Mouse (Mus musculus): ENCODE measurements at regions not wholly inside any gene's neighbourhood (a gene's known extent, or its start where the extent isn't known, plus 50 kb on each side); places are given as distances from the start of the nearest gene placed in this dataset.

GRCm38 (mm10) chr8:115473974-115474373 lies 233.6 kb downstream of the Maf start:
- no peak overlapping the region for H3K27ac ChIP-seq (ENCODE audit: insufficient read depth, low read length)
- WGBS = 91% methylated on average over 8 of the region's 8 CpGs
- DNase-seq = no peak
- no peak overlapping the region for H3K4me3 ChIP-seq (replicated peaks; ENCODE audit: insufficient read depth, low read depth, low read length)
- no peaks in the 10 kb centered on the region for H3K27me3 ChIP-seq (ENCODE audit: control insufficient read depth, insufficient read depth, low read length)
- TF ChIP-seq POLR2A (IDR thresholded peaks at IDR 0.05; ENCODE audit: borderline replicate concordance, insufficient read depth, low read length) (no peak), CTCF (IDR thresholded peaks at IDR 0.05; ENCODE audit: borderline replicate concordance, insufficient read depth, low read depth, low read length) (no peak)
- H3K4me1 ChIP-seq (ENCODE audit: control insufficient read depth, insufficient read depth, low read length) = peaks cover 18% of the 10 kb centered on the region; the same call in 1 of the 2 replicates

- Histone ChIP-seq H3K4me1 (ENCODE audit: control insufficient read depth, insufficient read depth, low read length) (no peaks in the 10 kb centered on the region), H3K27me3 (ENCODE audit: control insufficient read depth, insufficient read depth, low read length) (no peaks in the 10 kb centered on the region), H3K4me3 (replicated peaks; ENCODE audit: insufficient read depth, low read depth, low read length) (no peak overlapping the region), H3K27ac (ENCODE audit: insufficient read depth, low read length) (no peak overlapping the region)
- peak in 1 of 2 experiments; percentile 32 for DNase-seq
- TF ChIP-seq CTCF (IDR thresholded peaks at IDR 0.05; ENCODE audit: borderline replicate concordance, insufficient read depth, low read depth, low read length) = no peak
- no peak for TF ChIP-seq POLR2A (IDR thresholded peaks at IDR 0.05; ENCODE audit: borderline replicate concordance, insufficient read depth, low read length)
- WGBS = 17% methylated on average over 9 of the region's 9 CpGs
Measured at GRCm38 (mm10) chr8:115466553-115466952, 241.0 kb downstream of the Maf start.

DNA sequence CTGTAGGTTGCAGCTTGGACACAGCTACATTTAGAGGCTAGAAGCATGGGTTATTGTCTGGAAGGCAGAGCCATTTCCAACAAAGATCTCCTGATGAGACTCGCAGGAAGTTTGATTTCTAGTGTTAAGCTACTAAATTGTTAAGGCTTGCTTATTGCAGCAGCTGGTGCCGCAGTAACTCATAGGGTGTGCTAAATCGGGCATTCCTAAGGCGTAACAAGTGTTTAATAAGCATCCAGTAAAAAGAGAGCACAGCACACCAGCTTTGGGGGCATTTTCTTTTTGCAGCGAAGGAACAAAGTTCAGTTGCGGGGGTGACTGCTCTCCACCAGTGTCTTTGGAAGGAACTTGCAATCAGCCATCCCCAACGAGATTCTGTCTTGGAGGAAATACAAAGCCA lies 241.5 kb downstream of the Maf start:
- no peaks in the 10 kb centered on the region for H3K27me3 ChIP-seq (ENCODE audit: control insufficient read depth, insufficient read depth, low read length)
- 52% methylated on average over 7 of the region's 7 CpGs for WGBS
- no peak for DNase-seq
- TF ChIP-seq CTCF (IDR thresholded peaks at IDR 0.05; ENCODE audit: borderline replicate concordance, insufficient read depth, low read depth, low read length) = no peak
- no peak for TF ChIP-seq POLR2A (IDR thresholded peaks at IDR 0.05; ENCODE audit: borderline replicate concordance, insufficient read depth, low read length)
- no peaks in the 10 kb centered on the region for H3K4me1 ChIP-seq (ENCODE audit: control insufficient read depth, insufficient read depth, low read length)
- no peak overlapping the region for H3K4me3 ChIP-seq (replicated peaks; ENCODE audit: insufficient read depth, low read depth, low read length)
- H3K27ac ChIP-seq (ENCODE audit: insufficient read depth, low read length) = no peak overlapping the region

- no peak for DNase-seq
- no peak overlapping the region for H3K4me3 ChIP-seq (replicated peaks; ENCODE audit: insufficient read depth, low read depth, low read length)
- H3K4me1 ChIP-seq (ENCODE audit: control insufficient read depth, insufficient read depth, low read length) = no peaks in the 10 kb centered on the region
- H3K27ac ChIP-seq (ENCODE audit: insufficient read depth, low read length) = no peak overlapping the region
- TF ChIP-seq POLR2A (IDR thresholded peaks at IDR 0.05; ENCODE audit: borderline replicate concordance, insufficient read depth, low read length) = no peak
- TF ChIP-seq CTCF (IDR thresholded peaks at IDR 0.05; ENCODE audit: borderline replicate concordance, insufficient read depth, low read depth, low read length) = no peak
- 79% methylated on average over 6 of the region's 6 CpGs for WGBS
- H3K27me3 ChIP-seq (ENCODE audit: control insufficient read depth, insufficient read depth, low read length) = no peaks in the 10 kb centered on the region
Measured at GRCm38 (mm10) chr8:115462657-115463056, 244.9 kb downstream of the Maf start.

- 81% methylated on average over 3 of the region's 3 CpGs for WGBS
Measured at GRCm38 (mm10) chr8:115458119-115458518, 249.5 kb downstream of the Maf start.

DNA sequence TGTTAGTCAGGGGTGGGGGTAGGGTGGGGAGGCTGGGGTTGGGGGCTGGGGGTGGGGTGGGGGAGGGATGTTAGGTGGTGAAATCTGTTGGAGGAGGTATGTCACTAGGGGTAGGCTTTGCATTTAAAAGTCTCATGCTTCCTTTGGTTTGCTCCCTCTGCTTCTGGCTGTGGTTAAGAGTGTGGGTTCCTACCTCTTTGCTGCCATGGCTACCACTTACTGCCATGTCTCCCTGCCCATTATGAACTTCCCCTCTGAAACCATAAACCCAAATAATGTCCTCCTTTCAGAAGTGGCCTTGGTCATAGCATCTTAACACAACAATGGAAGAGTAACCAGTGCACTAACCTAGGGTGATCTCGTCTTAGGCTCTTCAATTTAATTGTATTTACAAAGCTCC lies 256.8 kb downstream of the Maf start:
- Histone ChIP-seq H3K27ac (ENCODE audit: insufficient read depth, low read length) (no peak overlapping the region), H3K4me1 (ENCODE audit: control insufficient read depth, insufficient read depth, low read length) (peaks cover 14% of the 10 kb centered on the region), H3K4me3 (replicated peaks; ENCODE audit: insufficient read depth, low read depth, low read length) (no peak overlapping the region), H3K27me3 (ENCODE audit: control insufficient read depth, insufficient read depth, low read length) (no peaks in the 10 kb centered on the region)
- 88% methylated on average over 1 of the region's 1 CpGs for WGBS
- DNase-seq = no peak
- TF ChIP-seq CTCF (IDR thresholded peaks at IDR 0.05; ENCODE audit: borderline replicate concordance, insufficient read depth, low read depth, low read length) (no peak), POLR2A (IDR thresholded peaks at IDR 0.05; ENCODE audit: borderline replicate concordance, insufficient read depth, low read length) (no peak)

More at GRCm38 (mm10) chr8:115458119-115458518, 249.5 kb downstream of the Maf start:
- DNase-seq = no peak
- Histone ChIP-seq H3K4me3 (replicated peaks; ENCODE audit: insufficient read depth, low read depth, low read length) (no peak overlapping the region), H3K4me1 (ENCODE audit: control insufficient read depth, insufficient read depth, low read length) (no peaks in the 10 kb centered on the region), H3K27ac (ENCODE audit: insufficient read depth, low read length) (no peak overlapping the region), H3K27me3 (ENCODE audit: control insufficient read depth, insufficient read depth, low read length) (no peaks in the 10 kb centered on the region)
- TF ChIP-seq POLR2A (IDR thresholded peaks at IDR 0.05; ENCODE audit: borderline replicate concordance, insufficient read depth, low read length) = no peak
- TF ChIP-seq CTCF (IDR thresholded peaks at IDR 0.05; ENCODE audit: borderline replicate concordance, insufficient read depth, low read depth, low read length) = no peak

DNA sequence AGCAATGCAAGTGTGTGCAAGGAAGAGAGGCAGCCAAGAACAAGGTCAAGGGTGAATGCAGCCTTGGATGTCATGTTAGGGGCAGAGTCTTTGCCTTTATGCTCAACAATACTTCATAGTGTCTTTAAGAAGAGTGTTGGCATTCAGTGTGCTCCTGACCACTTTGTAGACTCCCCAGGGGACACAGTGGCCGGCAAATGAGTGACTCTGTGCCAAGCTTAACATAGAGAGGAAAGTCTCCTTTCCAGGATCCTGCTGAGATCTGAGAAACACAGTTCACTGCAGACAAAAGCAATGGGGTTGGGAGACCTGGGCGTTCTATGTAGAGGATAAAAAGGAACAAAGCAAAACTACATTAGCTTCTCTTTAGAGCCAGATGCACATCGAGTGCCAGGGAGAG lies 259.2 kb downstream of the Maf start:
- 6% methylated on average over 3 of the region's 3 CpGs for WGBS
- DNase-seq = peak in 1 of 2 experiments; percentile 58

DNA sequence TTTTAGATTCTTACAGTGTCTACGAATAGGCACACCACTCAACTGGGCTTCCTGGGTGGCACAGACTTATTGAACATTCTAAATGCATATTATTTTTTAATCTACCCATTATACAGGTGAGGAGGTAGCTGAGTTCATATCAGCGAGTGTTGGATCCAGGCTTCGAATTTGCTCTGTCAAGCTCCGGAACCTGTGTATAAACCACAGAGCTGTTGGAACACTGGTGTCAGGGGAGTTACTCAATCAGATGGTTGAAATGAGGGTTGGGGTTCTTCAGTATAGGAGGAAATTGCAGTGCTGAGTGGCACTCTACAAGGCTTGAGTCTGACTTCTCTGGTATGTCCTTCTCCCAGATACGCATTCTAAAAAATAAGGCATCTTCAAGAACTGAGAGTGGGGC lies 263.1 kb downstream of the Maf start:
- DNase-seq = no peak
- WGBS = 96% methylated on average over 5 of the region's 5 CpGs
- Histone ChIP-seq H3K4me1 (ENCODE audit: control insufficient read depth, insufficient read depth, low read length) (peaks cover 23% of the 10 kb centered on the region), H3K27me3 (ENCODE audit: control insufficient read depth, insufficient read depth, low read length) (no peaks in the 10 kb centered on the region), H3K27ac (ENCODE audit: insufficient read depth, low read length) (no peak overlapping the region), H3K4me3 (replicated peaks; ENCODE audit: insufficient read depth, low read depth, low read length) (no peak overlapping the region)
- TF ChIP-seq POLR2A (IDR thresholded peaks at IDR 0.05; ENCODE audit: borderline replicate concordance, insufficient read depth, low read length) (no peak), CTCF (IDR thresholded peaks at IDR 0.05; ENCODE audit: borderline replicate concordance, insufficient read depth, low read depth, low read length) (no peak)

More for the DNA sequence above, 259.2 kb downstream of the Maf start:
- Histone ChIP-seq H3K27ac (ENCODE audit: insufficient read depth, low read length) (no peak overlapping the region), H3K27me3 (ENCODE audit: control insufficient read depth, insufficient read depth, low read length) (no peaks in the 10 kb centered on the region), H3K4me1 (ENCODE audit: control insufficient read depth, insufficient read depth, low read length) (peaks cover 14% of the 10 kb centered on the region), H3K4me3 (replicated peaks; ENCODE audit: insufficient read depth, low read depth, low read length) (no peak overlapping the region)
- TF ChIP-seq CTCF (IDR thresholded peaks at IDR 0.05; ENCODE audit: borderline replicate concordance, insufficient read depth, low read depth, low read length) = no peak
- TF ChIP-seq POLR2A (IDR thresholded peaks at IDR 0.05; ENCODE audit: borderline replicate concordance, insufficient read depth, low read length) = no peak
